ENCODE assay signal across 10 mouse cellular contexts in the genomic region with DNA sequence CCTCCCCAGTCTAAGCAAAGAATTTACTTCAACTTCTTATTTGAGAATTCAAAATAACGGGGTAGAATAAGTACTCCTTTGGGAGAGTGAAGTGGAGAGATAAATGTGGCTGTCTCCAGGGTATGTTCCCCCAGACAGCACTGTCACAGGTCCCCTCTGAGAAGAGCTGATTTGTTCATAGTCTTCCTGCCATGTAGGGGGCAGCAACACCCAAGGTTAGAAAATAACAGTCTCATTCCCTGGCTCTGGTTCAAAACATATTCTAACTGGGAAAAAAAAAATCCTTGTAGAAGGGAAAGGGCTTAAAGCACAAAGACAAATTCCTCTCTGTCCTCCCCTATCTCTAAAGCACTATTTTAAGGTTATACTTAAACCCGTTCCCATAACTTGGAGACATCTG.
DNase-seq lines count a peak whose midpoint lies in the region; ATAC-seq and TF ChIP-seq lines count a peak whose summit lies in the region.
"Had no signal": no experiment of that assay in that cellular context is flagged by ENCODE, and none has a peak within 500 bp of the region (broad histone marks: within the 10 kb centered on the region; RNA-seq: fewer than 3 reads in every experiment).

No protein-coding gene starts in this region.

- H3K36me3 ChIP-seq in embryonic facial prominence, embryonic 11.5 days (replicated peaks; ENCODE audit: control insufficient read depth, insufficient read depth, low read depth, low read length) = no peaks in the 10 kb centered on the region
- no peaks in the 10 kb centered on the region for H3K36me3 ChIP-seq in embryonic facial prominence, embryonic 10.5 days (replicated peaks)
- no peaks in the 10 kb centered on the region for H3K36me3 ChIP-seq in lung, postnatal 0 days (ENCODE audit: insufficient read depth, low read length)

- no peaks in the 10 kb centered on the region for H3K27me3 ChIP-seq in embryonic facial prominence, embryonic 11.5 days (ENCODE audit: control insufficient read depth, insufficient read depth, low read length)
- no peaks in the 10 kb centered on the region for H3K27me3 ChIP-seq in embryonic facial prominence, embryonic 10.5 days (replicated peaks; ENCODE audit: low read depth, poor library complexity, severe bottlenecking)
- no peaks in the 10 kb centered on the region for H3K27me3 ChIP-seq in lung, postnatal 0 days (replicated peaks; ENCODE audit: insufficient read depth, low read length)
- H3K27me3 ChIP-seq: forebrain, embryonic 13.5 days had no signal

- no peak for TF ChIP-seq EP300 in lung, postnatal 0 days (IDR thresholded peaks at IDR 0.05)

- no peak overlapping the region for H3K4me3 ChIP-seq in embryonic facial prominence, embryonic 11.5 days (ENCODE audit: low read depth, low read length)
- H3K4me3 ChIP-seq in embryonic facial prominence, embryonic 10.5 days = no peak overlapping the region
- no peak overlapping the region for H3K4me3 ChIP-seq in lung, postnatal 0 days (ENCODE audit: low read depth, low read length)
- H3K4me3 ChIP-seq: forebrain, embryonic 13.5 days had no signal

- H3K4me2 ChIP-seq in embryonic facial prominence, embryonic 11.5 days (ENCODE audit: low read depth, low read length) = no peak overlapping the region
- no peak overlapping the region for H3K4me2 ChIP-seq in lung, postnatal 0 days (replicated peaks; ENCODE audit: low read depth, low read length)
- H3K4me2 ChIP-seq: forebrain, embryonic 13.5 days had no signal

- no peaks in the 10 kb centered on the region for H3K9me3 ChIP-seq in embryonic facial prominence, embryonic 11.5 days (replicated peaks; ENCODE audit: control insufficient read depth, low read length)
- H3K9me3 ChIP-seq in embryonic facial prominence, embryonic 10.5 days = no peaks in the 10 kb centered on the region
- H3K9me3 ChIP-seq in lung, postnatal 0 days (ENCODE audit: low read length) = no peaks in the 10 kb centered on the region
- H3K9me3 ChIP-seq: forebrain, embryonic 13.5 days had no signal

- H3K27ac ChIP-seq in embryonic facial prominence, embryonic 11.5 days (replicated peaks; ENCODE audit: low read depth, low read length) = no peak overlapping the region
- no peak overlapping the region for H3K27ac ChIP-seq in embryonic facial prominence, embryonic 10.5 days (replicated peaks)
- H3K27ac ChIP-seq in lung, postnatal 0 days (ENCODE audit: low read length) = no peak overlapping the region
- H3K27ac ChIP-seq: forebrain, embryonic 13.5 days had no signal

- no peak overlapping the region for H3K9ac ChIP-seq in embryonic facial prominence, embryonic 11.5 days (replicated peaks; ENCODE audit: low read length)
- no peak overlapping the region for H3K9ac ChIP-seq in lung, postnatal 0 days (replicated peaks; ENCODE audit: low read depth)
- H3K9ac ChIP-seq: forebrain, embryonic 13.5 days had no signal

- peak; percentile 21 for DNase-seq in embryonic facial prominence, embryonic 11.5 days (ENCODE audit: low spot score)
- DNase-seq in embryonic facial prominence, embryonic 10.5 days (ENCODE audit: low spot score) = no peak
- peak; percentile 19 to 27 for DNase-seq in left cerebral cortex, postnatal 10 days (ENCODE audit: extremely low spot score in 1 of 2, low spot score in 2 of 2)
- no peak for DNase-seq in left cerebral cortex, adult 8-10 months (ENCODE audit: low spot score in 2 of 2)
- DNase-seq in NIH3T3 (ENCODE audit: low read depth) = peak; percentile 1
- DNase-seq in lung, postnatal 0 days (ENCODE audit: low spot score) = peak; percentile 90
- DNase-seq in thymus, postnatal 14 days = no peak
- DNase-seq: spleen, adult 18-20 months had no signal

- 56% methylated on average over 2 of the region's 2 CpGs for WGBS in embryonic facial prominence, embryonic 11.5 days
- WGBS in embryonic facial prominence, embryonic 10.5 days = 64% methylated on average over 2 of the region's 2 CpGs
- WGBS in lung, postnatal 0 days = 10% methylated on average over 2 of the region's 2 CpGs

- no peaks in the 10 kb centered on the region for H3K4me1 ChIP-seq in embryonic facial prominence, embryonic 11.5 days (ENCODE audit: control insufficient read depth, insufficient read depth, low read length)
- no peaks in the 10 kb centered on the region for H3K4me1 ChIP-seq in embryonic facial prominence, embryonic 10.5 days
- H3K4me1 ChIP-seq in lung, postnatal 0 days (ENCODE audit: insufficient read depth, low read depth, low read length) = no peaks in the 10 kb centered on the region

- intact Hi-C loops in left cerebral cortex, postnatal 10 days (cut with DNase I) = loop anchor here (5.0 kb wide), 1 partner anchor 586 kb away; no protein-coding TSS in a partner anchor

- no peak for ATAC-seq in embryonic facial prominence, embryonic 11.5 days (replicated peaks; ENCODE audit: insufficient number of reproducible peaks, low FRiP score, low TSS enrichment, low read depth)
- no peak for ATAC-seq in lung, postnatal 0 days
- no peak for ATAC-seq in erythroid progenitor cell, adult 5-6 weeks (replicated peaks; ENCODE audit: low FRiP score, poor library complexity, severe bottlenecking)
- ATAC-seq: forebrain, embryonic 13.5 days had no signal

- peak; percentile 78 for TF ChIP-seq CTCF in lung, postnatal 0 days (IDR thresholded peaks at IDR 0.05)

Comparison
In these comparisons a context has a peak if more than half of its experiments do, and no peak if none do; other contexts are left out.
1. DNase-seq: peak in embryonic facial prominence, embryonic 11.5 days (single experiment), left cerebral cortex, postnatal 10 days (2 of 2), NIH3T3 (single experiment) and lung, postnatal 0 days (single experiment); none in embryonic facial prominence, embryonic 10.5 days (single experiment), left cerebral cortex, adult 8-10 months (0 of 2) and thymus, postnatal 14 days (single experiment).